Mouse (Mus musculus): ENCODE results near the gene Sp6. TPM values are rescaled to one million over a fixed set of nuclear protein-coding genes. Genes with fewer than 3 reads are reported as not detected.

Gene Sp6
- polyA plus RNA-seq, 1 experiment from 2014 or later: 0.07 TPM

GRCm38 (mm10) chr11:97071129-97071528 is 57.9 kb downstream of the Sp6 start:
- Histone ChIP-seq H3K4me1 (ENCODE audit: insufficient read depth) (no peaks in the 10 kb centered on the region), H3K4me2 (ENCODE audit: low read depth, low read length) (no peak overlapping the region), H3K36me3 (replicated peaks; ENCODE audit: insufficient read depth, low read length) (0 out of 2 replicates have a peak, but pooled peaks cover 15% of the 10 kb centered on the region), H3K27me3 (ENCODE audit: insufficient read depth, low read length) (no peaks in the 10 kb centered on the region), H3K27ac (ENCODE audit: low read depth) (no peak overlapping the region), H3K9ac (replicated peaks) (no peak overlapping the region), H3K9me3 (ENCODE audit: low read length) (no peaks in the 10 kb centered on the region), H3K4me3 (ENCODE audit: low read depth, low read length) (no peak overlapping the region)
- TF ChIP-seq CTCF (IDR thresholded peaks at IDR 0.05; ENCODE audit: low read depth) (no peak), EP300 (IDR thresholded peaks at IDR 0.05; ENCODE audit: low read depth) (no peak)
- 60% methylated on average over 1 of the region's 1 CpGs for WGBS (ENCODE audit: insufficient replicate concordance)
- DNase-seq: no peak
- no peak for ATAC-seq

GRCm38 (mm10) chr11:97072533-97072932 is 59.3 kb downstream of the Sp6 start:
- DNase-seq (peak; percentile 55), ATAC-seq (no peak)
- Histone ChIP-seq H3K36me3 (replicated peaks; ENCODE audit: insufficient read depth, low read length) (0 out of 2 replicates have a peak, but pooled peaks cover 13% of the 10 kb centered on the region), H3K9ac (replicated peaks) (no peak overlapping the region), H3K9me3 (ENCODE audit: low read length) (no peaks in the 10 kb centered on the region), H3K4me1 (ENCODE audit: insufficient read depth) (no peaks in the 10 kb centered on the region), H3K4me2 (ENCODE audit: low read depth, low read length) (no peak overlapping the region), H3K27ac (ENCODE audit: low read depth) (no peak overlapping the region), H3K27me3 (ENCODE audit: insufficient read depth, low read length) (no peaks in the 10 kb centered on the region), H3K4me3 (ENCODE audit: low read depth, low read length) (no peak overlapping the region)
- 29% methylated on average over 3 of the region's 3 CpGs for WGBS (ENCODE audit: insufficient replicate concordance)
- TF ChIP-seq CTCF (IDR thresholded peaks at IDR 0.05; ENCODE audit: low read depth): peak; percentile 75
- TF ChIP-seq EP300 (IDR thresholded peaks at IDR 0.05; ENCODE audit: low read depth): no peak

- no peak overlapping the region for H3K9ac ChIP-seq (replicated peaks)
- H3K4me2 ChIP-seq (ENCODE audit: low read depth, low read length): no peak overlapping the region
- WGBS (ENCODE audit: insufficient replicate concordance): 65% methylated on average over 8 of the region's 8 CpGs
- no peak for DNase-seq
- H3K4me1 ChIP-seq (ENCODE audit: insufficient read depth): no peaks in the 10 kb centered on the region
- no peak overlapping the region for H3K4me3 ChIP-seq (ENCODE audit: low read depth, low read length)
- no peak for ATAC-seq
- TF ChIP-seq CTCF (IDR thresholded peaks at IDR 0.05; ENCODE audit: low read depth) (no peak), EP300 (IDR thresholded peaks at IDR 0.05; ENCODE audit: low read depth) (no peak)
- H3K27ac ChIP-seq (ENCODE audit: low read depth): no peak overlapping the region
- H3K27me3 ChIP-seq (ENCODE audit: insufficient read depth, low read length): no peaks in the 10 kb centered on the region
- no peaks in the 10 kb centered on the region for H3K36me3 ChIP-seq (replicated peaks; ENCODE audit: insufficient read depth, low read length)
- no peaks in the 10 kb centered on the region for H3K9me3 ChIP-seq (ENCODE audit: low read length)
Observed at GRCm38 (mm10) chr11:97074235-97074634, 61.0 kb downstream of the Sp6 start.

Small RNAs within 50 kb of the gene (microRNA-seq; reads per million reads assigned to microRNA genes)
- not detected for gene Mir8103

Other genes starting within 250 kb of the Sp6 start
- 7.0 and 7.5 TPM in 2 replicates for gene Snx11, start 235.8 kb upstream of the Sp6 start, polyA plus RNA-seq (2015; fragmentation: Nextera tagmentation; extraction: Ambion mirVana)
- gene Cbx1, start 224.3 kb upstream of the Sp6 start, polyA plus RNA-seq (2015; fragmentation: Nextera tagmentation; extraction: Ambion mirVana): 20.7 and 24.9 TPM in 2 replicates
- gene Nfe2l1, start 183.4 kb upstream of the Sp6 start, polyA plus RNA-seq (2015; fragmentation: Nextera tagmentation; extraction: Ambion mirVana): 17.6 and 22.1 TPM in 2 replicates
- 51.0 and 55.5 TPM in 2 replicates for gene Copz2, start 163.5 kb upstream of the Sp6 start, polyA plus RNA-seq (2015; fragmentation: Nextera tagmentation; extraction: Ambion mirVana)
- 38.3 and 38.4 TPM in 2 replicates for gene Cdk5rap3, start 96.9 kb upstream of the Sp6 start, polyA plus RNA-seq (2015; fragmentation: Nextera tagmentation; extraction: Ambion mirVana)
- 10.1 and 13.9 TPM in 2 replicates for gene Prr15l, start 85.3 kb upstream of the Sp6 start, polyA plus RNA-seq (2015; fragmentation: Nextera tagmentation; extraction: Ambion mirVana)
- gene Pnpo, start 69.4 kb upstream of the Sp6 start, polyA plus RNA-seq (2015; fragmentation: Nextera tagmentation; extraction: Ambion mirVana): 271 and 273 TPM in 2 replicates
- gene Sp2, start 30.4 kb upstream of the Sp6 start, polyA plus RNA-seq (2015; fragmentation: Nextera tagmentation; extraction: Ambion mirVana): 6.8 and 7.1 TPM in 2 replicates
- 20.6 and 21.2 TPM in 2 replicates for gene Scrn2, start 16.5 kb downstream of the Sp6 start, polyA plus RNA-seq (2015; fragmentation: Nextera tagmentation; extraction: Ambion mirVana)
- gene Lrrc46, start 28.0 kb downstream of the Sp6 start, polyA plus RNA-seq (2015; fragmentation: Nextera tagmentation; extraction: Ambion mirVana): 0.65 and 0.73 TPM in 2 replicates
- 34.1 and 34.5 TPM in 2 replicates for gene Mrpl10, start 28.2 kb downstream of the Sp6 start, polyA plus RNA-seq (2015; fragmentation: Nextera tagmentation; extraction: Ambion mirVana)
- 1.8 and 2.4 TPM in 2 replicates for gene Osbpl7, start 37.2 kb downstream of the Sp6 start, polyA plus RNA-seq (2015; fragmentation: Nextera tagmentation; extraction: Ambion mirVana)
- 0.27 and 0.37 TPM in 2 replicates for gene Tbx21, start 101.9 kb downstream of the Sp6 start, polyA plus RNA-seq (2015; fragmentation: Nextera tagmentation; extraction: Ambion mirVana)
- 1.6 and 1.8 TPM in 2 replicates for gene Tbkbp1, start 138.1 kb downstream of the Sp6 start, polyA plus RNA-seq (2015; fragmentation: Nextera tagmentation; extraction: Ambion mirVana)
- 12.1 and 12.3 TPM in 2 replicates for gene Kpnb1, start 174.5 kb downstream of the Sp6 start, polyA plus RNA-seq (2015; fragmentation: Nextera tagmentation; extraction: Ambion mirVana)